In genomic region chr12:101858011-101858410, GRCm38 (mm10) we compare ENCODE assay signal across 25 mouse cellular contexts. TPM values are rescaled to one million over a fixed set of nuclear protein-coding genes. Genes with fewer than 3 reads are reported as not detected.
"Had no signal": no experiment of that assay in that cellular context is flagged by ENCODE, and none has a peak within 500 bp of the region (broad histone marks: within the 10 kb centered on the region; RNA-seq: fewer than 3 reads in every experiment).

No protein-coding gene starts in this region.

- H3K27me3 ChIP-seq: hindbrain, embryonic 13.5 days; hindbrain, embryonic 15.5 days; kidney, embryonic 15.5 days; limb, embryonic 13.5 days; limb, embryonic 15.5 days; liver, embryonic 12.5 days had no signal

- H3K4me2 ChIP-seq: heart, embryonic 11.5 days; hindbrain, embryonic 13.5 days; hindbrain, embryonic 15.5 days; kidney, embryonic 15.5 days; limb, embryonic 13.5 days; limb, embryonic 15.5 days; liver, embryonic 12.5 days had no signal

- H3K9ac ChIP-seq: hindbrain, embryonic 13.5 days; hindbrain, embryonic 15.5 days; kidney, embryonic 15.5 days; limb, embryonic 13.5 days; limb, embryonic 15.5 days; liver, embryonic 12.5 days; liver, embryonic 14.5 days had no signal

- ATAC-seq: hindbrain, postnatal 0 days; intestine, embryonic 16.5 days; liver, embryonic 12.5 days had no signal

- H3K4me1 ChIP-seq: hindbrain, embryonic 13.5 days; hindbrain, embryonic 15.5 days; kidney, embryonic 15.5 days; limb, embryonic 13.5 days; limb, embryonic 15.5 days; liver, embryonic 12.5 days had no signal

- H3K9me3 ChIP-seq: hindbrain, embryonic 13.5 days; hindbrain, embryonic 15.5 days; kidney, embryonic 15.5 days; limb, embryonic 13.5 days; limb, embryonic 15.5 days; liver, embryonic 12.5 days had no signal

- DNase-seq: gastrocnemius, postnatal 14 days; gastrocnemius, postnatal 36 days; heart, adult 18-20 months; heart, postnatal 10 days; kidney, adult 11 months; kidney, adult 2 months; kidney, adult 9 months; kidney, postnatal 14 days; kidney, postnatal 36 days; layer of hippocampus, adult 9-11 months; layer of hippocampus, postnatal 36 days; left cerebral cortex, postnatal 4 days; lung, adult 18-20 months had no signal

- H3K27ac ChIP-seq: hindbrain, embryonic 13.5 days; hindbrain, embryonic 15.5 days; hindbrain, postnatal 0 days; kidney, embryonic 15.5 days; kidney, postnatal 0 days; limb, embryonic 13.5 days; limb, embryonic 15.5 days; liver, embryonic 12.5 days; liver, embryonic 14.5 days had no signal

- H3K4me3 ChIP-seq: hindbrain, embryonic 13.5 days; hindbrain, embryonic 15.5 days; kidney, embryonic 15.5 days; limb, embryonic 13.5 days; limb, embryonic 15.5 days; liver, embryonic 12.5 days had no signal

RNA-seq across cellular contexts. Expression of gene Fbln5, which starts 39.2 kb away (rescaled TPM):
- total RNA-seq: hematopoietic stem cell, adult 5-6 weeks had no signal
